Mouse (Mus musculus) liver, embryonic 14.5 days (tissue): ENCODE data around the gene Hist2h3c1. TPM values are rescaled to one million over a fixed set of nuclear protein-coding genes. Genes with fewer than 3 reads are reported as not detected.

Source experiments
- ATAC-seq: fragments of 200-750 bp; cut with Nextera tagmentation; 2 replicates; pipeline ENCODE4 v1.8.0; 2017; ENCODE audit warnings: moderate number of reproducible peaks, mild to moderate bottlenecking, moderate library complexity; ENCODE audit not compliant: insufficient read depth
- DNase-seq, 3 experiments: peaks; one replicate each; pipeline ENCODE4 v3.0.0-alpha.2; 2012 to 2013; ENCODE audit warnings: low read depth in 3 of 3, low spot score in 3 of 3
- H3K27ac ChIP-seq: fragments of 300-500 bp; sonication (generic); 2 replicates; pipeline ENCODE4 v1.5.1; 2014; ENCODE audit warnings: moderate library complexity, mild to moderate bottlenecking, control low read depth, inconsistent platforms
- H3K27me3 ChIP-seq: fragments of 300-500 bp; sonication (generic); 2 replicates; pipeline ENCODE4 v1.6.1; 2014; ENCODE audit warnings: mild to moderate bottlenecking, low read length, moderate library complexity; ENCODE audit not compliant: control insufficient read depth, insufficient read depth
- H3K36me3 ChIP-seq: fragments of 300-500 bp; sonication (generic); replicated peaks from 2 replicates; pipeline ENCODE4 v1.6.1; 2014; ENCODE audit warnings: low read depth; ENCODE audit not compliant: control insufficient read depth, insufficient read depth
- H3K4me1 ChIP-seq, 2 experiments: fragments of 200-500 bp in 1 of 2; fragments of 300-500 bp in 1 of 2; sonication (generic) in 1 of 2; replicated peaks; 2 replicates each; pipeline ENCODE4 v1.6.1; 2012 to 2014; ENCODE audit warnings: antibody characterized with exemption in 1 of 2, inconsistent platforms in 1 of 2, low read length in 1 of 2; ENCODE audit not compliant: control insufficient read depth in 2 of 2, insufficient read depth in 2 of 2
- H3K4me2 ChIP-seq: fragments of 300-500 bp; sonication (generic); 2 replicates; pipeline ENCODE4 v1.6.1; 2014; ENCODE audit warnings: low read depth, mild to moderate bottlenecking, control low read depth, moderate library complexity
- H3K4me3 ChIP-seq, 2 experiments: fragments of 200-500 bp in 1 of 2; fragments of 300-500 bp in 1 of 2; sonication (generic) in 1 of 2; 2 replicates each; pipeline ENCODE4 v1.5.1; 2012 to 2014; ENCODE audit warnings: low read depth in 2 of 2, low read length in 2 of 2, mild to moderate bottlenecking in 2 of 2, control low read depth in 1 of 2, inconsistent platforms in 1 of 2, moderate library complexity in 1 of 2; ENCODE audit not compliant: insufficient read depth in 1 of 2
- H3K9ac ChIP-seq: fragments of 300-500 bp; sonication (generic); replicated peaks from 2 replicates; pipeline ENCODE4 v1.6.1; 2014; ENCODE audit warnings: mild to moderate bottlenecking, control low read depth, moderate library complexity
- H3K9me3 ChIP-seq: fragments of 300-500 bp; sonication (generic); 2 replicates; pipeline ENCODE4 v1.6.1; 2016; ENCODE audit warnings: low read length, mixed read lengths; ENCODE audit not compliant: control insufficient read depth
- CTCF ChIP-seq: IDR thresholded peaks from 2 replicates; pipeline ENCODE4 v1.5.1; 2016; ENCODE audit warnings: antibody characterized with exemption, low read depth, control low read depth
- EP300 ChIP-seq: IDR thresholded peaks from 2 replicates; pipeline ENCODE4 v1.6.1; 2016; ENCODE audit warnings: antibody characterized with exemption, low read depth
- whole genome bisulfite sequencing: fragments of 180-500 bp; shearing (Covaris S2); extraction: QIAGEN DNeasy Blood & Tissue Kit; methylation state at CpG from one replicate; pipeline ENCODE4 v1.1.7; 2014; ENCODE audit not compliant: insufficient replicate concordance; 5-methylcytosine and 5-hydroxymethylcytosine counted together
- polyA plus RNA-seq, 2 experiments: library from polyadenylated mRNA; depleted of rRNA in 1 of 2; stranded (reverse) in 1 of 2; unstranded in 1 of 2; fragments of >200 nt; fragmentation: Nextera tagmentation in 1 of 2; extraction: Ambion mirVana in 1 of 2; gene quantifications; 2 replicates each; pipeline versions ENCODE4 v1.2.1 to v1.2.3; 2012 to 2014

Hist2h3c1 gene
- polyA plus RNA-seq, 2 experiments: 2.4 to 2.6 TPM

GRCm38 (mm10) chr3:96226695-96227648, 19.5 kb upstream of the Hist2h3c1 start:
- no peak overlapping the region for H3K27ac ChIP-seq
- DNase-seq: no peak
- no peak for ATAC-seq
- no peak overlapping the region for H3K9ac ChIP-seq
- H3K36me3 ChIP-seq: no peaks in the 10 kb centered on the region
- no peak overlapping the region for H3K4me3 ChIP-seq
- peaks cover 32 to 45% of the 10 kb centered on the region in 2 experiments for H3K4me1 ChIP-seq
- H3K9me3 ChIP-seq: no peaks in the 10 kb centered on the region
- no peak overlapping the region for H3K4me2 ChIP-seq
- no peak for TF ChIP-seq EP300
- TF ChIP-seq CTCF: no peak
- no peaks in the 10 kb centered on the region for H3K27me3 ChIP-seq
- 61% methylated on average over 8 of the region's 8 CpGs for WGBS

DNA sequence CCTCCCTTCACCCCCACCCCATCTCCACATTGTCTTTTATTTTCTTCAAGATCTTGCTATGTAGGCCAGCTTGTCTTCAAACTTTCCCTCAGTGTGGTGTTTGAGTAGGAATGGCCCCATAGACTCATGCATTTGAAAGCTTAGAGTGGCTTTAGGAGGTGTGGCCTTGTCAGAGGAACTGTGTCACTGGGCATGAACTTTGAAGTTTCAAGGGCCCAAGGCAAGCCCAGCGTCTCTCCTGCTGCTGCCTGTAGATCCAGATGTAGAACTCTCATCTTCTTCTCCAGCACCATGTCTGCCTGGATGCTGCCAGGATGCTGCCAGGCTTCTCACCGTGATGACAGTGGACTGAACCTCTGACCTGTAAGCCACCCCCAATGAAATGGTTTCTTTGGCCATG, 17.7 kb upstream of the Hist2h3c1 start:
- Histone ChIP-seq H3K4me1 (peaks cover 18 to 32% of the 10 kb centered on the region in 2 experiments), H3K27me3 (no peaks in the 10 kb centered on the region), H3K27ac (no peak overlapping the region), H3K9me3 (no peaks in the 10 kb centered on the region), H3K4me2 (no peak overlapping the region), H3K36me3 (no peaks in the 10 kb centered on the region), H3K4me3 (no peak overlapping the region), H3K9ac (no peak overlapping the region)
- no peak for DNase-seq
- WGBS: 66% methylated on average over 2 of the region's 2 CpGs
- ATAC-seq: no peak
- TF ChIP-seq CTCF: no peak
- TF ChIP-seq EP300: no peak

DNA sequence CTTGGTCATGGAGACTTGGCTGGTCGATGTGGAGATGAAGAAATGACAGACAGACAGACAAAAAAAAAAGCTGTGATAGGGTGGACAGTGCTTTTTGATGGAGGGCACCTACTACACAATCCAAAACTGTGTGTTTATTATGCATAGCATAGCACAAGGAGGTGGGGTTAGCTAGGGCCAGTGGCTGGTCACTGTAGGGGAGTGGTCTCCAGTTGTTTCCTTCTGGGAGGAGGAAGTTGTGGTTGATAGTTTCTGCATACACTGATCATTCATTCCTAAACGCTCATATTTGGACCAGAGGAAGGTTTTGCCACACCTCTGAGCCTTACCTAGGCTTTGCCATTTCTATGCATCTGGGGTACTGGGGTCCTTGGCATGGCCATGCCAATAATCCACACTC, 16.1 kb upstream of the Hist2h3c1 start:
- ATAC-seq (no peak), DNase-seq (no peak)
- no peak overlapping the region for H3K27ac ChIP-seq
- H3K4me1 ChIP-seq: peaks cover 9 to 19% of the 10 kb centered on the region in 2 experiments
- H3K9ac ChIP-seq: no peak overlapping the region
- WGBS: 34% methylated on average over 2 of the region's 2 CpGs
- no peak overlapping the region for H3K4me3 ChIP-seq
- TF ChIP-seq EP300 (no peak), CTCF (no peak)
- no peaks in the 10 kb centered on the region for H3K27me3 ChIP-seq
- H3K9me3 ChIP-seq: no peaks in the 10 kb centered on the region
- no peaks in the 10 kb centered on the region for H3K36me3 ChIP-seq
- H3K4me2 ChIP-seq: no peak overlapping the region

DNA sequence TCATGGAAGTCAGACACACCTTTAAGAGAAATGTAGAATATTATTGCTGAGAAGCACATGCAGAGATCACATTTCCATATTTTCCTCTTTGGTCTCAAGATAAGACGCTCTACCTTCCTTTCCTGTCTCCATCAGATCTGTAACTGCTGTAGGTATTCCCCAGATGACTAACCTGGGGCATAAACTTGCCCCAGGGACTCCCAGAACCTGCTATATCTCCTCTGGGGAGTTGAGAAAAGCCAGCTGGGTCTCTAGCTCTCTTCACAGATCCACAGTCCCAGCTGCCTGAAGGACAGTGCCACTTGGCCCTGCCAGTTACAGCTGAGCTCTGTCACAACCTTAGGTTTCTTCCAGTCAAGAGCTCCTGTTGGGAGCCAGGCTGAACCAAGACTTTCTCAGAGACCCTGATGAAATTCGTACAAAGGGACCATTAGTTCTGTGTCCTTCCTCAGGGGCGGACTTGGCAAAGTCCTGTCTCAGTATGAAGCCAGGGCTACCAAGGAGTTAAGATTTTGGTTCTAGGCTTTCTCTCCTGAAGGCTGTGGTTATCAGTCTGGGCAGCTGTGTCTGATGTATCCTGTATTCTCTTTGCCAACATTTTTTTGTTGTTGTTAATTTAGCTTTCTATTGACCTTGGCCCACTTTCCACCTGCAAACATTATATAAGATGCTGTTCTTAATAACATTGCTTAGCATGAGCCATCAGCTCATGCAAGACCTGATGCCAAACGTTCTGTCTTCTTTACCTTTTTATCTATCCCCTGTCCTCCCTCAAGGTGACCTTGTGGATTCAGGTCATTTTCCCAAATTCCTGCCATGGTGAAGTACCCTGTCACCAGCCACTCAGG, 15.4 kb upstream of the Hist2h3c1 start:
- DNase-seq (no peak), ATAC-seq (no peak)
- H3K9me3 ChIP-seq: no peaks in the 10 kb centered on the region
- H3K4me3 ChIP-seq: no peak overlapping the region
- no peaks in the 10 kb centered on the region for H3K36me3 ChIP-seq
- H3K27me3 ChIP-seq: no peaks in the 10 kb centered on the region
- no peak overlapping the region for H3K9ac ChIP-seq
- no peak overlapping the region for H3K27ac ChIP-seq
- WGBS: 63% methylated on average over 4 of the region's 4 CpGs
- TF ChIP-seq CTCF (no peak), EP300 (no peak)
- H3K4me1 ChIP-seq: peaks cover 2 to 12% of the 10 kb centered on the region in 2 experiments
- H3K4me2 ChIP-seq: no peak overlapping the region

- Histone ChIP-seq H3K9ac (no peak overlapping the region), H3K4me3 (no peak overlapping the region), H3K4me1 (peaks cover 0 to 11% of the 10 kb centered on the region in 2 experiments; a peak in 2 of 4 replicates), H3K4me2 (no peak overlapping the region), H3K27me3 (no peaks in the 10 kb centered on the region), H3K36me3 (no peaks in the 10 kb centered on the region), H3K27ac (no peak overlapping the region), H3K9me3 (no peaks in the 10 kb centered on the region)
- TF ChIP-seq EP300 (no peak), CTCF (no peak)
- ATAC-seq (no peak), DNase-seq (no peak)
- WGBS: 44% methylated on average over 2 of the region's 2 CpGs
Measured at GRCm38 (mm10) chr3:96231758-96232120, 14.7 kb upstream of the Hist2h3c1 start.
